Mouse (Mus musculus) B cell, adult 2 months (primary cell): ENCODE results near the gene Erg.

Experiments used
- DNase-seq, 2 experiments: peaks; one replicate each; pipeline ENCODE4 v3.0.0; 2022

The Erg gene

DNA sequence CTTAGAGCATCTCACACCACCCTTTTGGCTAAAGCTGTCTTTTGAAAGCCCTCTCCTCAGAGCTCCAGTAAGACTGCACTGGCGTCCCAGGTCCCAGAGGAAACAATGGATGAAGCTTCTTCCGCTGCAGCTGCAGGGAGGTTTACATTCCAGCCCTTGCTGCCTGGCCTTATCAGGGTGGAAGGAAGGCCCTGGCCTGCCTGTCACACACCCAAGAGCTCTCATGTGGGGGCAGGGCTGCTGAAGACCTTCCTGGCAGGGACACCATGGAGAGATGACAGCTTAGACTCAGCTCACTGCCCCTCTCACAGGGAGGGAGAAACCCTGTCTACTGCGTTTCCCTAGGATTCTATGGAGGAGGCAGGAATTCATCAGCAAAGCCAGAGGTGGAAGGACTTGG lies 239.2 kb downstream of the Erg start:
- DNase-seq: no peak

DNA sequence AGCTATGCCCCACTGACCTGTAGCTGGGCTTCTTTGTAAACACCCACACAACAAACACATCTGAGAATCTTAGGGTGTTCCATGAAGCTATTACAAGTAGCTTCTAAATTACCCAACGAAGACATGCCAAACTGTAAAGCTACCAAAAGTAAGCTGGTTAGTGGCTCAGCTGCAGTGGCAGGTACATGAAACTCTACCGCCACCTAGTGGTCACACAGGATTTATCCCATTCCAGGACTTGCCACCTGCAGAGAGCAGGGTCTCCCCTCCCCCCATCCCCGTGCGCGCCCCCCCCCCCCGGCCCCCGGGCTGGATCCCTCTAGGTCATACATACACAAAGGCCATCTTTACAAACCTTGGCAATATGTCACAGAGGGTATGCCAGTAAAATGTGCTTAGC lies 240.5 kb downstream of the Erg start:
- peak; percentile 74 to 75 for DNase-seq

GRCm38 (mm10) chr16:95344961-95345360 lies 241.4 kb downstream of the Erg start:
- no peak for DNase-seq

GRCm38 (mm10) chr16:95342030-95342429 lies 244.4 kb downstream of the Erg start:
- no peak for DNase-seq

GRCm38 (mm10) chr16:95340885-95341791 lies 245.3 kb downstream of the Erg start:
- DNase-seq: peak; percentile 65 to 68

GRCm38 (mm10) chr16:95332159-95332558 lies 254.2 kb downstream of the Erg start:
- DNase-seq: no peak

GRCm38 (mm10) chr16:95321945-95322625 lies 264.3 kb downstream of the Erg start:
- no peak for DNase-seq
